Mouse (Mus musculus) liver, embryonic 14.5 days (tissue): ENCODE results near the gene Ccdc117.
A peak's percentile ranks its signal among the peaks of the same experiment; 100 is the strongest.

ENCODE experiments used
- CTCF ChIP-seq: IDR thresholded peaks from 2 replicates; pipeline ENCODE4 v1.5.1; 2016; ENCODE audit warnings: antibody characterized with exemption, low read depth, control low read depth
- EP300 ChIP-seq: IDR thresholded peaks from 2 replicates; pipeline ENCODE4 v1.6.1; 2016; ENCODE audit warnings: antibody characterized with exemption, low read depth

GRCm38 (mm10) chr11:5496559-5497248 is 45.3 kb downstream of the Ccdc117 start:
- TF ChIP-seq CTCF (peak; percentile 56), EP300 (no peak)
